Mouse (Mus musculus): ENCODE measurements around the gene Megf11.
"Not testable (repeated sequence)": the region's sequence is repeated elsewhere in the genome, so short reads cannot be mapped to it uniquely, and the experiment has no call there.

The Megf11 gene

GRCm38 (mm10) chr9:64654723-64655122, 269.3 kb downstream of the Megf11 start:
- DNase-seq = no peak

- no peak for DNase-seq
Measured at GRCm38 (mm10) chr9:64656613-64657012, 271.2 kb downstream of the Megf11 start.

- DNase-seq = peak; percentile 42
Measured at GRCm38 (mm10) chr9:64660222-64660621, 274.8 kb downstream of the Megf11 start.

- DNase-seq = no peak
Measured at GRCm38 (mm10) chr9:64664612-64665011, 279.2 kb downstream of the Megf11 start.

GRCm38 (mm10) chr9:64666549-64666948, 281.1 kb downstream of the Megf11 start:
- DNase-seq = no peak

- no peak for DNase-seq
Measured at GRCm38 (mm10) chr9:64667513-64667912, 282.1 kb downstream of the Megf11 start.

- no peak for DNase-seq
Measured at GRCm38 (mm10) chr9:64668001-64668400, 282.6 kb downstream of the Megf11 start.

GRCm38 (mm10) chr9:64671341-64672319, 286.2 kb downstream of the Megf11 start:
- not testable (repeated sequence) for DNase-seq

GRCm38 (mm10) chr9:64687122-64688014, 301.9 kb downstream of the Megf11 start:
- DNase-seq = no peak

GRCm38 (mm10) chr9:64688015-64688394, 302.6 kb downstream of the Megf11 start:
- no peak for DNase-seq

- DNase-seq = no peak
Measured at GRCm38 (mm10) chr9:64690771-64691170, 305.3 kb downstream of the Megf11 start.

- DNase-seq = peak; percentile 66
Measured at GRCm38 (mm10) chr9:64691176-64691575, 305.8 kb downstream of the Megf11 start.

- DNase-seq = no peak
Measured at GRCm38 (mm10) chr9:64693094-64693493, 307.7 kb downstream of the Megf11 start.

- no peak for DNase-seq
Measured at GRCm38 (mm10) chr9:64695266-64695665, 309.8 kb downstream of the Megf11 start.

- DNase-seq = no peak
Measured at GRCm38 (mm10) chr9:64696404-64696803, 311.0 kb downstream of the Megf11 start.

GRCm38 (mm10) chr9:64697006-64697405, 311.6 kb downstream of the Megf11 start:
- no peak for DNase-seq

- DNase-seq = no peak
Measured at GRCm38 (mm10) chr9:64697677-64698076, 312.3 kb downstream of the Megf11 start.

GRCm38 (mm10) chr9:64698586-64698985, 313.2 kb downstream of the Megf11 start:
- DNase-seq = no peak

GRCm38 (mm10) chr9:64700451-64701311, 315.3 kb downstream of the Megf11 start:
- DNase-seq = no peak

GRCm38 (mm10) chr9:64701651-64702050, 316.2 kb downstream of the Megf11 start:
- no peak for DNase-seq

- DNase-seq = no peak
Measured at GRCm38 (mm10) chr9:64702391-64702790, 317.0 kb downstream of the Megf11 start.

- no peak for DNase-seq
Measured at GRCm38 (mm10) chr9:64702937-64703336, 317.5 kb downstream of the Megf11 start.
